Mouse (Mus musculus): Measurements from ENCODE around the gene Gm11084. TPM values are rescaled to one million over a fixed set of nuclear protein-coding genes. Genes with fewer than 3 reads are reported as not detected.

Gene Gm11084
- polyA plus RNA-seq, 1 experiment from 2014 or later = not detected

Small RNA genes within 50 kb of the gene (microRNA-seq; reads per million reads assigned to microRNA genes)
- gene Gm25960 = not detected

Other genes starting within 250 kb of the Gm11084 start
- 64.1 and 65.4 TPM in 2 replicates for gene Sp3, start 6.3 kb downstream of the Gm11084 start, polyA plus RNA-seq (2015; fragmentation: Nextera tagmentation; extraction: Ambion mirVana)
- 111 and 112 TPM in 2 replicates for gene Ola1, start 232.2 kb upstream of the Gm11084 start, polyA plus RNA-seq (2015; fragmentation: Nextera tagmentation; extraction: Ambion mirVana)